In the genomic region with DNA sequence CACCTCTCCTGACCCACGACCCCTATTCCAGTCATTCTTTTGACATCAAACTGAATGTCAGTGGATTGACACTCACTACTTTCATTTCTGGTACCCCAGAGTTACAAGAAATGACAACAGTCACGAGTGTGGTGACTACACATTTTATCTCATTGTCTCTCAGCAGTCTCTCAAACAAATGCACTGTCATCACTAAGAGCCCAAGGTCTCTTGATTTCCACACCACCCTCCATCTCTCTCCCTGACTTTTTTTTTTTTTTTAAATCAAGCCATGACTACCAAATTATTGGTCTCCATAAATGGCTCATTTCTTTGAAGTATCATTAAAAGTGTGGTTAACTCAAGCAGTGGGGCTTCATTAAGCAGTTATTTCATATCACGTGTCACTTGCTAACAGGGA, we compare ENCODE assay signal across 29 mouse cellular contexts. TPM values are rescaled to one million over a fixed set of nuclear protein-coding genes. Genes with fewer than 3 reads are reported as not detected.
A peak's percentile ranks its signal among the peaks of the same experiment; 100 is the strongest.
DNase-seq lines count a peak whose midpoint lies in the region; ATAC-seq and TF ChIP-seq lines count a peak whose summit lies in the region.
"Had no signal": no experiment of that assay in that cellular context is flagged by ENCODE, and none has a peak within 500 bp of the region (broad histone marks: within the 10 kb centered on the region; RNA-seq: fewer than 3 reads in every experiment).

No protein-coding gene starts in this region.

- peak overlapping the region; percentile 69; the same call in 1 of the 2 replicates for H3K27ac ChIP-seq in liver, embryonic 13.5 days
- H3K27ac ChIP-seq in liver, postnatal 0 days (ENCODE audit: low read depth): no peak overlapping the region
- peak overlapping the region; percentile 72; the same call in 1 of the 2 replicates for H3K27ac ChIP-seq in lung, embryonic 15.5 days
- H3K27ac ChIP-seq in MEL (ENCODE audit: control insufficient read depth, low read depth, low read length): peak overlapping the region; percentile 99
- H3K27ac ChIP-seq: embryonic facial prominence, embryonic 10.5 days; embryonic facial prominence, embryonic 13.5 days; forebrain, embryonic 12.5 days; forebrain, embryonic 15.5 days; heart, embryonic 15.5 days; hindbrain, embryonic 10.5 days; hindbrain, embryonic 13.5 days had no signal

- 52% methylated on average over 3 of the region's 3 CpGs for WGBS in liver, embryonic 13.5 days (ENCODE audit: insufficient replicate concordance)
- WGBS in liver, postnatal 0 days (ENCODE audit: insufficient replicate concordance): 60% methylated on average over 3 of the region's 3 CpGs
- WGBS in lung, embryonic 15.5 days: 76% methylated on average over 3 of the region's 3 CpGs

- no peaks in the 10 kb centered on the region for H3K36me3 ChIP-seq in liver, embryonic 13.5 days
- no peaks in the 10 kb centered on the region for H3K36me3 ChIP-seq in liver, postnatal 0 days (replicated peaks; ENCODE audit: insufficient read depth, low read length)
- H3K36me3 ChIP-seq in lung, embryonic 15.5 days: no peaks in the 10 kb centered on the region
- H3K36me3 ChIP-seq in MEL (ENCODE audit: control insufficient read depth in 1 of 2, insufficient read depth in 2 of 2, low read length in 2 of 2): peaks cover 0 to 42% of the 10 kb centered on the region in 2 experiments; a peak in 2 of 4 replicates
- H3K36me3 ChIP-seq: embryonic facial prominence, embryonic 10.5 days; embryonic facial prominence, embryonic 13.5 days; forebrain, embryonic 12.5 days; forebrain, embryonic 15.5 days; heart, embryonic 12.5 days; heart, embryonic 15.5 days; hindbrain, embryonic 10.5 days; hindbrain, embryonic 13.5 days had no signal

- no peak for TF ChIP-seq RAD21 in MEL (IDR thresholded peaks at IDR 0.05; ENCODE audit: low read depth, low read length)

- no peak overlapping the region for H3K9ac ChIP-seq in liver, embryonic 13.5 days
- H3K9ac ChIP-seq in liver, postnatal 0 days (replicated peaks): no peak overlapping the region
- no peak overlapping the region for H3K9ac ChIP-seq in lung, embryonic 15.5 days
- H3K9ac ChIP-seq in MEL (ENCODE audit: control insufficient read depth, low read depth, low read length, poor library complexity, severe bottlenecking): 0 out of 2 replicates have a peak overlapping the region, but pooled peaks have one; percentile 2
- H3K9ac ChIP-seq: embryonic facial prominence, embryonic 13.5 days; forebrain, embryonic 12.5 days; forebrain, embryonic 15.5 days; heart, embryonic 12.5 days; heart, embryonic 15.5 days; hindbrain, embryonic 13.5 days had no signal

- TF ChIP-seq POLR2A in MEL (IDR thresholded peaks at IDR 0.05; ENCODE audit: control insufficient read depth in 1 of 2, insufficient read depth in 1 of 2, low read depth in 1 of 2, low read length in 2 of 2, poor library complexity in 1 of 2): no peak

- no peak for TF ChIP-seq EP300 in liver, postnatal 0 days (IDR thresholded peaks at IDR 0.05; ENCODE audit: low read depth)
- peak in 1 of 2 experiments; percentile 30; a peak in 1 of 4 replicates for TF ChIP-seq EP300 in MEL (IDR thresholded peaks at IDR 0.05; ENCODE audit: low read depth in 1 of 2, low read length in 2 of 2)

- TF ChIP-seq CTCF in liver, postnatal 0 days (IDR thresholded peaks at IDR 0.05; ENCODE audit: low read depth): no peak
- no peak for TF ChIP-seq CTCF in MEL (IDR thresholded peaks at IDR 0.05 in 2 of 3, conservative IDR thresholded peaks at IDR 0.05 in 1 of 3; ENCODE audit: control insufficient read depth in 1 of 3, insufficient read depth in 1 of 3, low read depth in 2 of 3, low read length in 3 of 3, poor library complexity in 1 of 3, severe bottlenecking in 1 of 3)

- no peak overlapping the region for H3K4me2 ChIP-seq in liver, embryonic 13.5 days
- H3K4me2 ChIP-seq in liver, postnatal 0 days (ENCODE audit: low read depth, low read length): no peak overlapping the region
- H3K4me2 ChIP-seq in lung, embryonic 15.5 days: no peak overlapping the region
- H3K4me2 ChIP-seq: embryonic facial prominence, embryonic 13.5 days; forebrain, embryonic 12.5 days; forebrain, embryonic 15.5 days; heart, embryonic 12.5 days; heart, embryonic 15.5 days; hindbrain, embryonic 13.5 days had no signal

- H3K79me2 ChIP-seq in MEL (ENCODE audit: control insufficient read depth, insufficient read depth, low read length, poor library complexity): no peaks in the 10 kb centered on the region; the same call in 1 of the 2 replicates

- H3K4me3 ChIP-seq in liver, embryonic 13.5 days (replicated peaks): no peak overlapping the region
- H3K4me3 ChIP-seq in liver, postnatal 0 days (ENCODE audit: low read depth, low read length): no peak overlapping the region
- no peak overlapping the region for H3K4me3 ChIP-seq in lung, embryonic 15.5 days
- no peak overlapping the region; a peak in 1 of 4 replicates for H3K4me3 ChIP-seq in MEL (ENCODE audit: control insufficient read depth in 1 of 2, insufficient read depth in 1 of 2, low read depth in 2 of 2, low read length in 2 of 2)
- H3K4me3 ChIP-seq: embryonic facial prominence, embryonic 10.5 days; embryonic facial prominence, embryonic 13.5 days; erythroblast, embryonic 14.5 days; forebrain, embryonic 12.5 days; forebrain, embryonic 15.5 days; heart, embryonic 12.5 days; heart, embryonic 15.5 days; hindbrain, embryonic 10.5 days; hindbrain, embryonic 13.5 days had no signal

- H3K9me3 ChIP-seq in liver, embryonic 13.5 days (replicated peaks): no peaks in the 10 kb centered on the region
- no peaks in the 10 kb centered on the region for H3K9me3 ChIP-seq in liver, postnatal 0 days (ENCODE audit: low read length)
- no peaks in the 10 kb centered on the region for H3K9me3 ChIP-seq in lung, embryonic 15.5 days
- H3K9me3 ChIP-seq in MEL (replicated peaks; ENCODE audit: insufficient read depth, low read length): no peaks in the 10 kb centered on the region
- H3K9me3 ChIP-seq: embryonic facial prominence, embryonic 10.5 days; embryonic facial prominence, embryonic 13.5 days; forebrain, embryonic 12.5 days; forebrain, embryonic 15.5 days; heart, embryonic 15.5 days; hindbrain, embryonic 10.5 days; hindbrain, embryonic 13.5 days had no signal

- peaks cover 22% of the 10 kb centered on the region for H3K4me1 ChIP-seq in liver, embryonic 13.5 days (replicated peaks)
- peaks cover 4% of the 10 kb centered on the region; the same call in 1 of the 2 replicates for H3K4me1 ChIP-seq in liver, postnatal 0 days (ENCODE audit: insufficient read depth)
- H3K4me1 ChIP-seq in lung, embryonic 15.5 days: peaks cover 18% of the 10 kb centered on the region
- H3K4me1 ChIP-seq in MEL (ENCODE audit: control insufficient read depth in 1 of 2, insufficient read depth in 2 of 2, low read length in 2 of 2): peaks cover 31 to 42% of the 10 kb centered on the region in 2 experiments
- H3K4me1 ChIP-seq: embryonic facial prominence, embryonic 13.5 days; forebrain, embryonic 12.5 days; forebrain, embryonic 15.5 days; heart, embryonic 15.5 days; hindbrain, embryonic 10.5 days; hindbrain, embryonic 13.5 days had no signal

- no peaks in the 10 kb centered on the region for H3K27me3 ChIP-seq in liver, embryonic 13.5 days
- no peaks in the 10 kb centered on the region for H3K27me3 ChIP-seq in liver, postnatal 0 days (ENCODE audit: insufficient read depth, low read length)
- no peaks in the 10 kb centered on the region for H3K27me3 ChIP-seq in lung, embryonic 15.5 days
- no peaks in the 10 kb centered on the region for H3K27me3 ChIP-seq in MEL (ENCODE audit: control insufficient read depth in 1 of 2, insufficient read depth in 2 of 2, low read length in 2 of 2)
- H3K27me3 ChIP-seq: embryonic facial prominence, embryonic 13.5 days; heart, embryonic 15.5 days; hindbrain, embryonic 13.5 days; Patski had no signal

- DNase-seq in liver, embryonic 13.5 days: no peak
- no peak for DNase-seq in liver, postnatal 0 days
- no peak for DNase-seq in lung, postnatal 25 days (ENCODE audit: low spot score)
- DNase-seq in MEL (ENCODE audit: low read depth, low spot score): peak; percentile 52
- DNase-seq in thymus, postnatal 25 days: no peak
- DNase-seq: adrenal gland, postnatal 14 days; cerebellum, adult 11-12 months; cerebellum, adult 8-10 months; cerebellum, postnatal 10 days; cerebellum, postnatal 36 days; embryo, embryonic 11 days; gastrocnemius, postnatal 25 days; heart, adult 18-20 months; heart, postnatal 10 days; heart, postnatal 36 days had no signal

- ATAC-seq in liver, embryonic 13.5 days (ENCODE audit: low read depth): no peak
- ATAC-seq in liver, postnatal 0 days: no peak
- no peak for ATAC-seq in lung, embryonic 15.5 days (ENCODE audit: borderline replicate concordance, extremely low read depth, low FRiP score, low TSS enrichment)
- ATAC-seq: CD4-positive, CD25-positive, alpha-beta regulatory T cell, adult 4 months; forebrain, embryonic 15.5 days; hindbrain, embryonic 16.5 days; Patski had no signal

TF ChIP-seq in MEL, 35 proteins besides CTCF, POLR2A, EP300 and RAD21 (continues in another document):
- no peak for TF ChIP-seq MAX (IDR thresholded peaks at IDR 0.05; ENCODE audit: low read length)
- TF ChIP-seq ETS1 (IDR thresholded peaks at IDR 0.05; ENCODE audit: low read depth, low read length): peak; percentile 68; the same call in 1 of the 2 replicates
- TF ChIP-seq CHD2 (IDR thresholded peaks at IDR 0.05; ENCODE audit: low read length): no peak
- no peak for TF ChIP-seq UBTF (IDR thresholded peaks at IDR 0.05; ENCODE audit: borderline replicate concordance, insufficient read depth, low read depth, low read length)
- no peak for TF ChIP-seq KAT2A (conservative IDR thresholded peaks at IDR 0.05; ENCODE audit: low read depth, low read length)
- peak; percentile 30; the same call in 1 of the 2 replicates for TF ChIP-seq TBP (IDR thresholded peaks at IDR 0.05; ENCODE audit: low read depth, low read length)
- no peak for TF ChIP-seq GATA1 (IDR thresholded peaks at IDR 0.05; ENCODE audit: low read depth, low read length)
- TF ChIP-seq ZC3H11A (IDR thresholded peaks at IDR 0.05; ENCODE audit: low read depth, low read length): no peak

RNA-seq across cellular contexts. Expression of a gene that starts 16.7 kb away (rescaled TPM):
- polyA plus RNA-seq in liver, embryonic 13.5 days (2015; fragmentation: Nextera tagmentation; extraction: Ambion mirVana): 0.12 and 0.44 TPM in 2 replicates
- polyA plus RNA-seq in liver, postnatal 0 days (2015; fragmentation: Nextera tagmentation; extraction: Ambion mirVana): not detected in 2 replicates
- 0.76 and 0.86 TPM in 2 replicates for polyA plus RNA-seq in lung, embryonic 15.5 days (2015; fragmentation: Nextera tagmentation; extraction: Ambion mirVana)
- 0.23 TPM in 1 of 2 replicates, not detected in the other for total RNA-seq in MEL (2012; rRNA removed)
- polyA plus RNA-seq in MEL (2012; ENCODE audit: insufficient read depth in 1 of 2, insufficient read length in 2 of 2, low read depth in 1 of 2, low replicate concordance in 2 of 2, missing spikeins in 1 of 2): not detected
- polyA plus RNA-seq: C2C12; erythroblast, embryonic 14.5 days had no signal

RNA-seq across cellular contexts. Expression of a gene that starts 17.1 kb away (rescaled TPM):
- 1.4 and 2.0 TPM in 2 replicates for polyA plus RNA-seq in liver, embryonic 13.5 days (2015; fragmentation: Nextera tagmentation; extraction: Ambion mirVana)
- polyA plus RNA-seq in liver, postnatal 0 days (2015; fragmentation: Nextera tagmentation; extraction: Ambion mirVana): 0.76 and 0.99 TPM in 2 replicates
- 15.4 and 15.8 TPM in 2 replicates for polyA plus RNA-seq in lung, embryonic 15.5 days (2015; fragmentation: Nextera tagmentation; extraction: Ambion mirVana)
- total RNA-seq in MEL (2012; rRNA removed): 18.5 and 23.4 TPM in 2 replicates
- 10 to 100 TPM in 1 of 2 experiments, not detected in 1; 24.7 TPM for polyA plus RNA-seq in MEL (2012; ENCODE audit: insufficient read depth in 1 of 2, insufficient read length in 2 of 2, low read depth in 1 of 2, low replicate concordance in 2 of 2, missing spikeins in 1 of 2)
- polyA plus RNA-seq: CD4-positive, CD25-positive, alpha-beta regulatory T cell, adult 4 months had no signal
